Mouse (Mus musculus): ENCODE data around the gene Igdcc4.

DNA sequence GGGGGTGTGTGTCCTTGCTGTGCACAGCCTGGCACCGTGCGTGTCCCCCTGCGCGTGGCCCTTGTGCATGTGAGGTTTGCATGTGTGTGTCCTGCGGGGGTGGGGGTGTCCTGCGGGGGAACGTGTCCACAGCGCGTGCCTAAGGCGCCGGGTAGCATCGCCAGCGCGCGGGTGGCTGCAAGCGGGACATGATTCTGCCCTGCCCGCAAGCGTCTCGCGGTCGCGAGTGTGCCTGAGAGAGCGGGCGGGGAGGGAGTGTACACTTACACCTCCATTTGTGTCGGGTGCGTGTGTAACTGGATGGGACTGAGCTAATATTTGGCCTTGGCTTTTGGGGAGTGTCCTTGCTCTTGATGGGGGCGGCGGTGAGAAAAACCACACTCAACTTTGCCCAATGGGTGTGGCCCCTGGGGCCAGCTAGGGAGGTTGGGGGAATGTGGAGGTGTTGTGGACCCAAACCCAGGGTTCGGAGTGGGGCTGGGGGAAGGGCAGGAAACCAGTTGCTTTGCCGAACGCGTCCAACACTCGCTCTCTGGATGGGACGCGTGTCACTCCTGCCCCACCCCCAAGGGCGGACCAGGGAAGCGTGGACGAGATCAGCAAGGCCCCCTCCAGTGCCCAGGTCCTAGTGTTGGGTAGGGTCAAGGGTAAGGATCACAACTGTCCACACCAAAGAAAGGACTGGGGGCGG lies 545 bp downstream of the Igdcc4 start:
- TF ChIP-seq EP300 (optimal IDR thresholded peaks at IDR 0.05) (no peak), CTCF (IDR thresholded peaks at IDR 0.05; ENCODE audit: low read depth) (no peak)

Data from stomach, postnatal 0 days (tissue).